Mouse (Mus musculus) thymus, postnatal 4 days (tissue): ENCODE data around the gene Rep15.
A peak's percentile ranks its signal among the peaks of the same experiment; 100 is the strongest.

Experiments
- DNase-seq: peaks from one replicate; pipeline ENCODE4 v3.0.0; 2021

Rep15 gene

GRCm38 (mm10) chr6:147030096-147030885 is 2.1 kb upstream of the Rep15 start:
- no peak for DNase-seq

- peak; percentile 95 for DNase-seq
These were observed 10.2 kb downstream of the Rep15 start, which contains the start of gene Mrps35 for GRCm38 (mm10) chr6:147042291-147043290. Gene Mrps35, plus strand, starts transcription at chr6:147042764.

GRCm38 (mm10) chr6:147043633-147044032 is 11.2 kb downstream of the Rep15 start:
- DNase-seq = no peak

- no peak for DNase-seq
These were observed 16.9 kb downstream of the Rep15 start for GRCm38 (mm10) chr6:147049239-147049805.

GRCm38 (mm10) chr6:147051666-147052065 is 19.3 kb downstream of the Rep15 start:
- DNase-seq = no peak

GRCm38 (mm10) chr6:147052440-147052839 is 20.1 kb downstream of the Rep15 start:
- DNase-seq = no peak

- DNase-seq = no peak
These were observed 21.6 kb downstream of the Rep15 start for GRCm38 (mm10) chr6:147053785-147054646.

- DNase-seq = no peak
These were observed 23.1 kb downstream of the Rep15 start for GRCm38 (mm10) chr6:147055374-147055977.

GRCm38 (mm10) chr6:147059326-147059725 is 26.9 kb downstream of the Rep15 start:
- no peak for DNase-seq

GRCm38 (mm10) chr6:147061630-147062029 is 29.2 kb downstream of the Rep15 start:
- DNase-seq = no peak

GRCm38 (mm10) chr6:147062034-147062433 is 29.6 kb downstream of the Rep15 start:
- DNase-seq = no peak

GRCm38 (mm10) chr6:147062694-147063093 is 30.3 kb downstream of the Rep15 start:
- DNase-seq = no peak

- DNase-seq = no peak
These were observed 32.0 kb downstream of the Rep15 start for GRCm38 (mm10) chr6:147064226-147064943.

- DNase-seq = no peak
These were observed 32.5 kb downstream of the Rep15 start for GRCm38 (mm10) chr6:147064944-147065261.

GRCm38 (mm10) chr6:147075808-147076387 is 43.5 kb downstream of the Rep15 start:
- no peak for DNase-seq

- DNase-seq = no peak
These were observed 44.5 kb downstream of the Rep15 start for GRCm38 (mm10) chr6:147076878-147077277.

- no peak for DNase-seq
These were observed 47.5 kb downstream of the Rep15 start for GRCm38 (mm10) chr6:147079919-147080318.
